Mouse (Mus musculus) forebrain, postnatal 0 days (tissue): ENCODE results near the gene Sys1. TPM values are rescaled to one million over a fixed set of nuclear protein-coding genes. Genes with fewer than 3 reads are reported as not detected.

Source experiments
- ATAC-seq: fragments of 200-750 bp; cut with Nextera tagmentation; 2 replicates; pipeline ENCODE4 v1.8.0; 2017; ENCODE audit warnings: mild to moderate bottlenecking, moderate library complexity
- DNase-seq: peaks from one replicate; pipeline ENCODE4 v3.0.0-alpha.2; 2015
- H3K27ac ChIP-seq: fragments of 300-500 bp; sonication (generic); 2 replicates; pipeline ENCODE4 v1.5.1; 2014; ENCODE audit warnings: low read depth, mild to moderate bottlenecking, antibody characterized with exemption, low read length, moderate library complexity, mixed read lengths
- H3K27me3 ChIP-seq: fragments of 300-500 bp; sonication (generic); 2 replicates; pipeline ENCODE4 v1.6.1; 2014; ENCODE audit warnings: mild to moderate bottlenecking, low read length, mixed read lengths; ENCODE audit not compliant: insufficient read depth
- H3K36me3 ChIP-seq: fragments of 300-500 bp; sonication (generic); 2 replicates; pipeline ENCODE4 v1.6.1; 2014; ENCODE audit warnings: mild to moderate bottlenecking, moderate library complexity; ENCODE audit not compliant: insufficient read depth
- H3K4me1 ChIP-seq: fragments of 300-500 bp; sonication (generic); 2 replicates; pipeline ENCODE4 v1.6.1; 2014; ENCODE audit warnings: antibody characterized with exemption; ENCODE audit not compliant: insufficient read depth
- H3K4me2 ChIP-seq: fragments of 300-500 bp; sonication (generic); 2 replicates; pipeline ENCODE4 v1.6.1; 2014; ENCODE audit warnings: low read depth, mild to moderate bottlenecking, moderate library complexity
- H3K4me3 ChIP-seq: fragments of 300-500 bp; sonication (generic); 2 replicates; pipeline ENCODE4 v1.5.1; 2014; ENCODE audit warnings: low read depth, low read length, mixed read lengths
- H3K9ac ChIP-seq: fragments of 300-500 bp; sonication (generic); 2 replicates; pipeline ENCODE4 v1.6.1; 2014; ENCODE audit warnings: mild to moderate bottlenecking
- H3K9me3 ChIP-seq: fragments of 300-500 bp; sonication (generic); 2 replicates; pipeline ENCODE4 v1.6.1; 2016; ENCODE audit warnings: low read length
- CTCF ChIP-seq: sonication (generic); IDR thresholded peaks from 2 replicates; pipeline ENCODE4 v1.5.1; 2016; ENCODE audit warnings: antibody characterized with exemption, control low read depth, low read depth
- WGBS: fragments of 180-500 bp; shearing (Covaris S2); extraction: QIAGEN DNeasy Blood & Tissue Kit; methylation state at CpG from one replicate; pipeline ENCODE4 v1.1.7; 2014; 5-methylcytosine and 5-hydroxymethylcytosine counted together
- polyA plus RNA-seq: library from polyadenylated mRNA; unstranded; fragments of >200 nt; fragmentation: Nextera tagmentation; extraction: Ambion mirVana; gene quantifications from 2 replicates; pipeline ENCODE4 v1.2.1, GENCODE M21; 2015
- total RNA-seq: library from RNA; depleted of rRNA; stranded (reverse); fragments of >200 nt; gene quantifications from 2 replicates; pipeline ENCODE4 v1.2.3, GENCODE M21; 2014

Sys1 gene
- total and polyA plus RNA-seq, 2 experiments from 2014 or later, result 105 to 167 TPM

DNA sequence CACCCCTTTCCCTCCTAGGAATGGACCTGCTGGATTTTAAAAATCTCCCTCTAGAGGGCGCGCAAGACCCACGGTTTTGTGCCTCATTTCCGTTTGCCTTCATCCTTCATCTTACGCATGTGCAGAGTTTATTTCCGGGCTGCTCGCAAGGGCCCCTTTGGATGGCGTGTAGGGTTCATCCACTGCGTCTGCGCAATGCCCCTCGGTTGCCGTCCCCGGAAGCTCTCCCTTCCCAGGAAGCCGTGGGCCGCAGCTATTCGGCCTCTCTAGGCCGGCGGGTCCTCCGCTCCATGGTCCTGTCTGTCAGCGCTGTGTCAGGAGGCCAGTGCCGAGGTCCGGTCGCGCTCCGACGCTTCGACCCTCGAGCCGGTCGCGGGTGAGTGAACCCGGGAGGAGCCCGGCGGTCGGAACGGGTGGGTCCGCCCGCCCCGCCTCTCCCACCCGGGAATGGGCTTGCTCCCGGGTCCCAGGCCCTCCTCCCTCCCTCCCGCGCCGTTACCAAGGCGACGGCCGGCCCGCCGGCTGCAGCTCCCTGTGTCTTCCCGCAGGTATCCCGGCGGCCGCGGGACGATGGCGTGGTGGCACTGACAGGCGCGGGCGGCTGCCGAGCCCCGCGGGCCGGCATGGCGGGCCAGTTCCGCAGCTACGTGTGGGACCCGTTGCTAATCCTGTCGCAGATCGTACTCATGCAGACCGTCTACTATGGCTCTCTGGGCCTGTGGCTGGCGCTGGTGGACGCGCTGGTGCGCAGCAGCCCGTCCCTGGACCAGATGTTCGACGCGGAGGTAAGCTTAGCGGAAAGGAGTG is 4.2 kb downstream of the Sys1 start, which contains the start of gene Gm20458:
Gm20458 (plus strand) TSS at position 223 of the 807 bp plus-strand sequence.
- Histone ChIP-seq H3K4me2 (peak within 1 kb of the TSS; percentile 60), H3K4me3 (peak within 1 kb of the TSS; percentile 97), H3K9ac (peak within 1 kb of the TSS; percentile 87), H3K9me3 (no peaks in the 10 kb centered on the region), H3K27me3 (no peaks in the 10 kb centered on the region), H3K27ac (peak within 1 kb of the TSS; percentile 90), H3K4me1 (peaks cover 7% of the 10 kb centered on the region), H3K36me3 (peaks cover 23% of the 10 kb centered on the region)
- ATAC-seq (peak; percentile 99), DNase-seq (peak; percentile 98)
- under 1% methylated on average over 79 of the region's 79 CpGs for WGBS
- TF ChIP-seq CTCF, result peak; percentile 85

DNA sequence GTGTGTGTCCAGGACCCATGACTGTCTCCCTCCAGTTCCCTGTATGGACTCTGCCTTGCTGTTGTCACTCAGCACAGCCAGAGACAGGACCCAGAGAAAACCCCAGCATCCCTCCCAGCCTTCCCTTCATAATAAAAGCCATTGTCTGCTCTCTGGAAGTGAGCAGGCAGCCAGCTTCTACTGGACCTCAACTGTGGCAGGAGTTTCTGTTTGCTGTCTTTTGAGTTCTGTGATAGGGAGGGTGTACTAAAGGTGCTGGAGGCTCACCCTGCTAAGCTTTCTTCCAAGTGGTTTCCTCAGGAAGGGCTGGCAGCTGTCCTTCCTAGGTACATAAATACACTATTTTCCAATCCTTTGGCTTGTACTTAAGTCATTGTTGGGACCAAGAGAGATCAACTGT is 8.4 kb downstream of the Sys1 start:
- Histone ChIP-seq H3K36me3 (peaks cover 55% of the 10 kb centered on the region), H3K9ac (no peak overlapping the region), H3K4me3 (no peak overlapping the region), H3K4me1 (peaks cover 7% of the 10 kb centered on the region), H3K4me2 (no peak overlapping the region), H3K27me3 (no peaks in the 10 kb centered on the region), H3K9me3 (no peaks in the 10 kb centered on the region), H3K27ac (no peak overlapping the region)
- no peak for ATAC-seq
- DNase-seq, result no peak
- TF ChIP-seq CTCF, result no peak

DNA sequence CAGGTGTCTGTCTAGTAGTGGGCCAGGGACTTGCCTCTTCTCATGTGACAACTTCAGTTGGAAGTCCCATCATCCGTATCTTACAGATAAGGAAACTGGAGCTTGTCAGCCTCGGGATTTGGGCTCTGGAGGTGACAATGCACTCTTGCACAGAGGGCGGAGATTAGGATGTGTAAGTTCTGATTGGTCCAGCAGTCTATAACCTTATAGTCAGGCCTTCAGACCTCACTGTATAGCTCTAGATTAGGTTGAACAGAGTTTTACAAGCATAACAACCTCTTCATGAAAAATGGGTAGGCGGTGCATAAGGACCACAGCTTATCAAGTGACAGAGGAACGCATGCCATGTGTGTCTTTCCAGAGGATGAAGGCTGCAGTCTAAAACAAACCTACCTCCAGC is 10.0 kb downstream of the Sys1 start:
- Histone ChIP-seq H3K4me3 (no peak overlapping the region), H3K27ac (no peak overlapping the region), H3K4me1 (peaks cover 5% of the 10 kb centered on the region), H3K36me3 (peaks cover 59% of the 10 kb centered on the region), H3K9ac (no peak overlapping the region), H3K4me2 (no peak overlapping the region), H3K9me3 (no peaks in the 10 kb centered on the region), H3K27me3 (no peaks in the 10 kb centered on the region)
- TF ChIP-seq CTCF, result no peak
- DNase-seq (no peak), ATAC-seq (no peak)
- 85% methylated on average over 5 of the region's 5 CpGs for WGBS

DNA sequence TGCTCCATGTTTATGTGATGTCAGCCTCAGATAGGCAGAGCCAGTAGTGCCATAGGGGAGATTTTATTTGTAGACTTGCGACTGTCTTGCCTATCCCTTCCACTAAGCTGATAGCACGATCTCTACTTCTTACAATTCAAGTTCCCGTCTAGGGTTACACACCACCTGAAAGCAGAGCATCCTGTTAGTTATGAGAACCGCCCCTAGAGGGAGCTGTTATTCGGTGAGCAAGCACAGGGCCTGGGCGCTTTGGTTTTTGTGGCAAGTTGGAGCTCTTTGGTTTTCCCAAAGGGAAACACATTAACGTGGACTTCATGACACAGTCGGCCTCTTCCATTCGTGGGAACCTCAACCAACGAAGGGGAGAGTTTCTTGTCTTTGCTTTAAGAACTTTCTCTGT is 13.5 kb downstream of the Sys1 start:
- H3K27me3 ChIP-seq, result no peaks in the 10 kb centered on the region
- TF ChIP-seq CTCF, result peak; percentile 67
- H3K9me3 ChIP-seq, result no peaks in the 10 kb centered on the region
- H3K36me3 ChIP-seq, result peaks cover 60% of the 10 kb centered on the region
- no peak overlapping the region for H3K9ac ChIP-seq
- no peak for ATAC-seq
- no peak overlapping the region for H3K4me3 ChIP-seq
- H3K27ac ChIP-seq, result no peak overlapping the region
- peak; percentile 38 for DNase-seq
- no peaks in the 10 kb centered on the region for H3K4me1 ChIP-seq
- H3K4me2 ChIP-seq, result no peak overlapping the region
- 27% methylated on average over 10 of the region's 10 CpGs for WGBS

DNA sequence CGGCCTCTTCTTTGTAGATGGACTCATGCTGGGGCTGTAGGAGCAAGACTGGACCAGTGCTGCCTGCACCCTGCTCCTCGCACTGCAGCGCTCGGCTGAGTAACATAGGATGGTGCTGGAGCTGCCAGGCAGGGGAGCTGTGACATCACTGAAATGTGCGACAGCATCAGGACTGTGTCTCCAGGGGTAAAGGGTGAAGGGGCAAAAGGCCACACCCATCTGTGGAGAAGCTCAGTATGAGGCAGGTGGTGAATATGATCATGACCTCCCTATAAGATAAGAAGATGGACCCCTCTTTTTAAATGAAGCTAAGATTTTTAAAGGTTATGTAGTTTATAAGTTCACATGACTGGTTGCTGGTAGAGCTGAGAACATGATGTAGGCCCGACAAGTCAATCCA is 16.9 kb downstream of the Sys1 start, which contains the start of gene Trp53tg5:
Trp53tg5 (minus strand) TSS at position 101 of the 400 bp plus-strand sequence.
- H3K4me3 ChIP-seq, result no peak within 1 kb of the TSS
- TF ChIP-seq CTCF, result no peak
- no peaks in the 10 kb centered on the region for H3K4me1 ChIP-seq
- no peak for ATAC-seq
- H3K4me2 ChIP-seq, result no peak within 1 kb of the TSS
- no peak within 1 kb of the TSS for H3K27ac ChIP-seq
- H3K36me3 ChIP-seq, result peaks cover 58% of the 10 kb centered on the region
- H3K9ac ChIP-seq, result no peak within 1 kb of the TSS
- no peaks in the 10 kb centered on the region for H3K9me3 ChIP-seq
- DNase-seq, result no peak
- WGBS, result 87% methylated on average over 6 of the region's 6 CpGs
- H3K27me3 ChIP-seq, result no peaks in the 10 kb centered on the region

DNA sequence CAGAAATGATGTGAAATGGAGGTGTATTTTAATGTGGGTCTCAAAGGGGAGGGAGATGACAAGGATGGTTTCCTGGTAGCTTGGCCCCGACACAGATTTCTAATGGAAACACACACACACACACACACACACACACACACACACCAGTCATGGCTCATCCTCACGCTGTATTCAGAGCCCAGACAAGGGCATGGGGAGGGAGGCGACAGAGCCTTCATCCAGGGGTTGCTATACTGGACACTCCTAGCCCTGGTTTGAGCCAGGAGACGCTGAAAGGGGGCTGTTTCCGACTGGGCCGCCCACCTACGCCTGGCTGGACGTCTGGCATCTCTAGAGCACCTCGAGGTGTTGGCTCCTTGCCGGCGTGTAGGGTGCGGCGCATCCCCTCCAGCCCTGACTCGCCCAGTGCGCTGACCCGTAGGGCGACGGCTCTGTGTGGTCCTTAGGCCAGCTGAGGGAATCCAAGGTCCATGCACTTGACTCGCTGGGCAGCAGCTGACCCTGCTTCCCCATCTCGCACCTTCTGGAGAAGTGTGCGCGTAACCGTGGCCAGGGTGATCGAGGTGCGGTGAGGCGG is 29.0 kb downstream of the Sys1 start, which contains the start of gene Dbndd2:
Dbndd2 (plus strand) TSS at position 426 of the 577 bp plus-strand sequence.
- Histone ChIP-seq H3K9me3 (no peaks in the 10 kb centered on the region), H3K27me3 (no peaks in the 10 kb centered on the region; the same call in 1 of the 2 replicates), H3K9ac (peak within 1 kb of the TSS; percentile 56), H3K4me1 (no peaks in the 10 kb centered on the region), H3K27ac (no peak within 1 kb of the TSS), H3K36me3 (peaks cover 16% of the 10 kb centered on the region), H3K4me3 (peak within 1 kb of the TSS; percentile 76), H3K4me2 (peak within 1 kb of the TSS; percentile 99)
- no peak for TF ChIP-seq CTCF
- WGBS, result 1% methylated on average over 26 of the region's 26 CpGs
- peak; percentile 26 for DNase-seq
- ATAC-seq, result peak; percentile 47
